Mouse (Mus musculus) neural tube, postnatal 0 days (tissue): Measurements from ENCODE around the gene Ppargc1a. TPM values are rescaled to one million over a fixed set of nuclear protein-coding genes. Genes with fewer than 3 reads are reported as not detected.

Experiments used
- polyA plus RNA-seq: library from polyadenylated mRNA; unstranded; fragments of >200 nt; fragmentation: Nextera tagmentation; extraction: Ambion mirVana; gene quantifications from 2 replicates; pipeline ENCODE4 v1.2.1, GENCODE M21; 2015

The Ppargc1a gene
- polyA plus RNA-seq, result 18.3 and 21.1 TPM in 2 replicates

DNA sequence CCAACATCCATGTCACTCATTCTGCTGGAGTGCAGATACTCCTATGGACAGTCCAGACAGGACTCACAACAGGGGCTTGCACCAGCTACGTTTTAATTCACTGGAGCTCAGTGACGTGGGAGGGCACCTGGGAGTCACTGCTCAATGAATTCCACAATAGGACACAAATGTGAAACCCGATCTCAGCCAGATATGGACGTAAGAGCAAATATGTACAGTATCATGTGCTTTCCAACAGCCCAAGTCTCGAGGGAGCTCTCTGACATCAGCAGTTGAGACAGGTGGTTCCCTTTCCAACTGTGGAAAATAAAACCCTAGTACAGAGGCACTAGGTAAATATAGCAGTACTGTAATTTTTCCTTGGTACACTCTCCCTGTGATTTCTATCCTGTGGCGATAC is at the start of gene Ppargc1a:
Gene Ppargc1a (minus strand): TSS at position 68 of the 400 bp plus-strand sequence.

